Mouse (Mus musculus) MEL (cell line): ENCODE measurements around the gene Exoc6b. TPM values are rescaled to one million over a fixed set of nuclear protein-coding genes. Genes with fewer than 3 reads are reported as not detected.

Source experiments
- DNase-seq: peaks from one replicate; pipeline ENCODE4 v3.0.0; 2011; ENCODE audit warnings: low read depth, low spot score
- H3K27ac ChIP-seq: 2 replicates; pipeline ENCODE4 v1.5.1; 2012; ENCODE audit warnings: low read depth, mild to moderate bottlenecking, control low read depth, low read length, moderate library complexity; ENCODE audit not compliant: control insufficient read depth
- H3K27me3 ChIP-seq, 2 experiments: fragments of 150-350 bp in 1 of 2; sonication (generic) in 1 of 2; 2 replicates each; pipeline ENCODE4 v1.6.1; 2012; ENCODE audit warnings: low read length in 2 of 2, mild to moderate bottlenecking in 2 of 2, improper control_type of control experiment in 1 of 2, moderate library complexity in 1 of 2; ENCODE audit not compliant: insufficient read depth in 2 of 2, control insufficient read depth in 1 of 2
- H3K36me3 ChIP-seq, 2 experiments: 2 replicates each; pipeline ENCODE4 v1.6.1; 2012 to 2014; ENCODE audit warnings: low read length in 2 of 2, improper control_type of control experiment in 1 of 2, inconsistent platforms in 1 of 2, mild to moderate bottlenecking in 1 of 2; ENCODE audit not compliant: insufficient read depth in 2 of 2, control insufficient read depth in 1 of 2
- H3K4me1 ChIP-seq, 2 experiments: fragments of 150-350 bp in 1 of 2; sonication (generic) in 1 of 2; 2 replicates each; pipeline ENCODE4 v1.6.1; 2012; ENCODE audit warnings: low read length in 2 of 2, improper control_type of control experiment in 1 of 2, mild to moderate bottlenecking in 1 of 2; ENCODE audit not compliant: insufficient read depth in 2 of 2, control insufficient read depth in 1 of 2
- H3K4me3 ChIP-seq, 2 experiments: fragments of 150-350 bp in 1 of 2; sonication (generic) in 1 of 2; 2 replicates each; pipeline ENCODE4 v1.5.1; 2012; ENCODE audit warnings: low read depth in 2 of 2, low read length in 2 of 2, mild to moderate bottlenecking in 2 of 2, moderate library complexity in 2 of 2, control low read depth in 1 of 2, improper control_type of control experiment in 1 of 2; ENCODE audit not compliant: control insufficient read depth in 1 of 2, insufficient read depth in 1 of 2
- H3K79me2 ChIP-seq: 2 replicates; pipeline ENCODE4 v1.6.1; 2012; ENCODE audit warnings: mild to moderate bottlenecking, low read length, moderate library complexity; ENCODE audit not compliant: control insufficient read depth, poor library complexity, insufficient read depth
- H3K9ac ChIP-seq: 2 replicates; pipeline ENCODE4 v1.6.1; 2012; ENCODE audit warnings: low read depth, mild to moderate bottlenecking, control low read depth, low read length, moderate library complexity; ENCODE audit not compliant: control insufficient read depth, poor library complexity, severe bottlenecking
- H3K9me3 ChIP-seq: fragments of 150-350 bp; sonication (generic); replicated peaks from 2 replicates; pipeline ENCODE4 v1.6.1; 2012; ENCODE audit warnings: mild to moderate bottlenecking, low read length, improper control_type of control experiment, moderate library complexity; ENCODE audit not compliant: insufficient read depth
- CHD2 ChIP-seq: IDR thresholded peaks from 2 replicates; pipeline ENCODE4 v1.6.1; 2011; ENCODE audit warnings: low read length, improper control_type of control experiment
- CTCF ChIP-seq, 3 experiments: IDR thresholded peaks in 2 of 3; conservative IDR thresholded peaks in 1 of 3; 2 replicates each; pipeline ENCODE4 v1.5.1; 2011 to 2012; ENCODE audit warnings: low read length in 3 of 3, low read depth in 2 of 3, mild to moderate bottlenecking in 2 of 3, improper control_type of control experiment in 1 of 3, inconsistent platforms in 1 of 3, mixed read lengths in 1 of 3, moderate library complexity in 1 of 3; ENCODE audit not compliant: control insufficient read depth in 1 of 3, insufficient read depth in 1 of 3, poor library complexity in 1 of 3, severe bottlenecking in 1 of 3
- ELF1 ChIP-seq: IDR thresholded peaks from 2 replicates; pipeline ENCODE4 v1.6.1; 2014; ENCODE audit warnings: low read depth, mild to moderate bottlenecking, inconsistent platforms, low read length, improper control_type of control experiment, moderate library complexity
- EP300 ChIP-seq, 2 experiments: IDR thresholded peaks; 2 replicates each; pipeline ENCODE4 v1.6.1; 2011; ENCODE audit warnings: improper control_type of control experiment in 2 of 2, low read length in 2 of 2, low read depth in 1 of 2, mild to moderate bottlenecking in 1 of 2
- ETS1 ChIP-seq: IDR thresholded peaks from 2 replicates; pipeline ENCODE4 v1.6.1; 2012; ENCODE audit warnings: low read depth, mild to moderate bottlenecking, inconsistent platforms, low read length, improper control_type of control experiment, moderate library complexity
- GABPA ChIP-seq: IDR thresholded peaks from 2 replicates; pipeline ENCODE4 v1.6.1; 2012; ENCODE audit warnings: low read depth, mild to moderate bottlenecking, inconsistent platforms, low read length, improper control_type of control experiment, moderate library complexity
- HCFC1 ChIP-seq: IDR thresholded peaks from 2 replicates; pipeline ENCODE4 v1.6.1; 2012; ENCODE audit warnings: low read depth, mild to moderate bottlenecking, inconsistent platforms, low read length, improper control_type of control experiment, moderate library complexity
- MAX ChIP-seq: IDR thresholded peaks from 2 replicates; pipeline ENCODE4 v1.6.1; 2011; ENCODE audit warnings: low read length, improper control_type of control experiment
- MEF2A ChIP-seq: IDR thresholded peaks from 2 replicates; pipeline ENCODE4 v1.6.1; 2014; ENCODE audit warnings: low read depth, mild to moderate bottlenecking, inconsistent platforms, low read length, improper control_type of control experiment; ENCODE audit not compliant: poor library complexity, insufficient replicate concordance, severe bottlenecking; ENCODE audit errors: extremely low read depth
- MYC ChIP-seq: IDR thresholded peaks from 2 replicates; pipeline ENCODE4 v1.6.1; 2011; ENCODE audit warnings: low read depth, mild to moderate bottlenecking, low read length, improper control_type of control experiment, moderate library complexity
- NELFE ChIP-seq: IDR thresholded peaks from 2 replicates; pipeline ENCODE4 v1.6.1; 2011; ENCODE audit warnings: low read depth, low read length, improper control_type of control experiment
- POLR2AphosphoS2 ChIP-seq: IDR thresholded peaks from 2 replicates; pipeline ENCODE4 v1.6.1; 2011; ENCODE audit warnings: low read length, improper control_type of control experiment
- POLR2AphosphoS5 ChIP-seq: IDR thresholded peaks from 2 replicates; pipeline ENCODE4 v1.6.1; 2012; ENCODE audit warnings: low read depth, borderline replicate concordance, mild to moderate bottlenecking, inconsistent platforms, low read length, moderate library complexity, mixed read lengths
- RAD21 ChIP-seq: IDR thresholded peaks from 2 replicates; pipeline ENCODE4 v1.6.1; 2011; ENCODE audit warnings: mild to moderate bottlenecking, low read depth, low read length, improper control_type of control experiment
- UBTF ChIP-seq: IDR thresholded peaks from 2 replicates; pipeline ENCODE4 v1.6.1; 2012; ENCODE audit warnings: low read depth, mild to moderate bottlenecking, inconsistent platforms, low read length, improper control_type of control experiment, moderate library complexity, borderline replicate concordance; ENCODE audit not compliant: insufficient read depth
- USF1 ChIP-seq: IDR thresholded peaks from 2 replicates; pipeline ENCODE4 v1.6.1; 2014; ENCODE audit warnings: low read depth, mild to moderate bottlenecking, inconsistent platforms, low read length, improper control_type of control experiment, moderate library complexity
- ZC3H11A ChIP-seq: IDR thresholded peaks from 2 replicates; pipeline ENCODE4 v1.6.1; 2012; ENCODE audit warnings: low read depth, mild to moderate bottlenecking, inconsistent platforms, low read length, improper control_type of control experiment
- ZKSCAN1 ChIP-seq: IDR thresholded peaks from 2 replicates; pipeline ENCODE4 v1.6.1; 2012; ENCODE audit warnings: low read depth, mild to moderate bottlenecking, inconsistent platforms, low read length, improper control_type of control experiment, moderate library complexity
- ZMIZ1 ChIP-seq: IDR thresholded peaks from 2 replicates; pipeline ENCODE4 v1.6.1; 2012; ENCODE audit warnings: low read depth, mild to moderate bottlenecking, inconsistent platforms, low read length, improper control_type of control experiment, moderate library complexity
- ZNF384 ChIP-seq: IDR thresholded peaks from 2 replicates; pipeline ENCODE4 v1.6.1; 2012; ENCODE audit warnings: low read depth, mild to moderate bottlenecking, inconsistent platforms, low read length, improper control_type of control experiment
- polyA plus RNA-seq, 2 experiments: library from polyadenylated mRNA; stranded (reverse) in 1 of 2; unstranded in 1 of 2; fragments of >175 nt in 1 of 2; fragments of >200 nt in 1 of 2; gene quantifications; 2 replicates each; pipeline versions ENCODE4 v1.2.1 to v1.2.4; 2012; ENCODE audit warnings: low replicate concordance in 2 of 2, low read depth in 1 of 2; ENCODE audit not compliant: insufficient read length in 2 of 2, insufficient read depth in 1 of 2, missing spikeins in 1 of 2
- total RNA-seq: library from RNA; depleted of rRNA; stranded (reverse); fragments of 300-350 nt; gene quantifications from 2 replicates; pipeline ENCODE4 v1.2.3, GENCODE M21; 2012

Gene Exoc6b
- total and polyA plus RNA-seq, 3 experiments, result 3.4 to 6.5 TPM; not detected in 1

- Histone ChIP-seq H3K9ac (no peak overlapping the region), H3K27me3 (peaks cover 0 to 5% of the 10 kb centered on the region in 2 experiments; a peak in 3 of 4 replicates), H3K9me3 (no peaks in the 10 kb centered on the region), H3K36me3 (no peaks in the 10 kb centered on the region), H3K27ac (no peak overlapping the region), H3K4me1 (no peaks in the 10 kb centered on the region), H3K4me3 (no peak overlapping the region), H3K79me2 (no peaks in the 10 kb centered on the region)
- no peak for TF ChIP-seq RAD21
- no peak for TF ChIP-seq GABPA
- no peak for TF ChIP-seq USF1
- TF ChIP-seq NELFE, result no peak
- TF ChIP-seq MAX, result no peak
- TF ChIP-seq ZKSCAN1, result no peak
- TF ChIP-seq MEF2A, result no peak
- TF ChIP-seq EP300 (IDR thresholded peaks at IDR 0.05; ENCODE audit: low read depth in 1 of 2, low read length in 2 of 2), result no peak
- TF ChIP-seq ETS1, result no peak
- TF ChIP-seq POLR2AphosphoS5, result no peak
- TF ChIP-seq ZMIZ1, result no peak
- no peak for TF ChIP-seq ELF1
- no peak for TF ChIP-seq HCFC1
- TF ChIP-seq MYC, result no peak
- TF ChIP-seq ZNF384, result no peak
- TF ChIP-seq ZC3H11A, result no peak
- TF ChIP-seq CTCF (IDR thresholded peaks at IDR 0.05 in 2 of 3, conservative IDR thresholded peaks at IDR 0.05 in 1 of 3; ENCODE audit: control insufficient read depth in 1 of 3, insufficient read depth in 1 of 3, low read depth in 2 of 3, low read length in 3 of 3, poor library complexity in 1 of 3, severe bottlenecking in 1 of 3), result no peak
- TF ChIP-seq CHD2, result no peak
- no peak for DNase-seq
These were observed 34.0 kb upstream of the Exoc6b start for GRCm38 (mm10) chr6:85103321-85103720.

- no peaks in the 10 kb centered on the region for H3K4me1 ChIP-seq
- H3K27ac ChIP-seq, result no peak overlapping the region
- H3K79me2 ChIP-seq, result no peaks in the 10 kb centered on the region
- no peak overlapping the region for H3K9ac ChIP-seq
- DNase-seq, result peak; percentile 15
- no peaks in the 10 kb centered on the region for H3K36me3 ChIP-seq
- H3K4me3 ChIP-seq, result no peak overlapping the region
- TF ChIP-seq UBTF, result no peak
- TF ChIP-seq ZKSCAN1, result no peak
- TF ChIP-seq POLR2AphosphoS2, result no peak
- no peak for TF ChIP-seq MYC
- TF ChIP-seq ETS1, result no peak
- TF ChIP-seq POLR2AphosphoS5, result no peak
- no peak for TF ChIP-seq HCFC1
- TF ChIP-seq ELF1, result no peak
- TF ChIP-seq MAX, result no peak
- TF ChIP-seq EP300 (IDR thresholded peaks at IDR 0.05; ENCODE audit: low read depth in 1 of 2, low read length in 2 of 2), result no peak
- TF ChIP-seq ZC3H11A, result no peak
- no peaks in the 10 kb centered on the region for H3K9me3 ChIP-seq
- H3K27me3 ChIP-seq, result peaks cover 8 to 17% of the 10 kb centered on the region in 2 experiments
These were observed 27.1 kb upstream of the Exoc6b start for GRCm38 (mm10) chr6:85096441-85096840.
